Mouse (Mus musculus): ENCODE data around the gene Zfp462. TPM values are rescaled to one million over a fixed set of nuclear protein-coding genes. Genes with fewer than 3 reads are reported as not detected.

Gene Zfp462
- total and polyA plus RNA-seq, 3 experiments, result not detected

DNA sequence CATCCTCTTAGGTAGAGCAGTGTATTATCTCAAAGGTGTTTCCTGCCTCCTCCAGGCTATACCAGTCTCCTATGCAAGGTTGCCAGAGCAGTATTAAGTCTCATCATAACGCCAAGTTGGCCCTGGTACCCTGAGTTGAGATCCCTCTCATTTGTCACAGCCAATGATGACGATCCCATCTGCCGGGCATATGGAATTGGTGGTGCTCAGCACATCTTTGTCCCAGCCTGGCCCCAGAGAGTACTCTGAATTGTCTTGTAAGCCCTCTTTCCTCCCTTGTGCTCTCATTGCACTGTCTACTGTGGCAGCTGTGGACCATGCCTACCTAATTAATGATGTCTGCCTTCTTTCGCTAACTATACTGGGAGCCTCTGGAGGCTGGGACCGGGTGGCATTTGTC, 126.7 kb downstream of the Zfp462 start:
- no peaks in the 10 kb centered on the region for H3K4me1 ChIP-seq (ENCODE audit: control insufficient read depth in 1 of 2, insufficient read depth in 2 of 2)
- H3K27ac ChIP-seq (ENCODE audit: insufficient read depth, low read depth), result no peak overlapping the region
- H3K4me3 ChIP-seq (replicated peaks in 1 of 3; ENCODE audit: low read depth in 2 of 3, low read length in 2 of 3, poor library complexity in 1 of 3), result no peak overlapping the region
- H3K9ac ChIP-seq (ENCODE audit: insufficient read depth, low read depth), result no peak overlapping the region
- H3K79me2 ChIP-seq (replicated peaks; ENCODE audit: control insufficient read depth, extremely low read depth, insufficient read depth, poor library complexity, severe bottlenecking), result no peaks in the 10 kb centered on the region
- peaks cover 1% of the 10 kb centered on the region for H3K27me3 ChIP-seq (replicated peaks)
- H3K9me3 ChIP-seq (replicated peaks; ENCODE audit: low read length), result no peaks in the 10 kb centered on the region
- TF ChIP-seq RAD21 (IDR thresholded peaks at IDR 0.05; ENCODE audit: low read depth, low read length) (no peak), USF1 (IDR thresholded peaks at IDR 0.05; ENCODE audit: low read depth, low read length) (no peak), TBP (conservative IDR thresholded peaks at IDR 0.05; ENCODE audit: low read depth, low read length) (no peak), MAZ (IDR thresholded peaks at IDR 0.05; ENCODE audit: low read depth, low read length) (no peak), SMC3 (IDR thresholded peaks at IDR 0.05; ENCODE audit: low read depth, low read length) (no peak), MAFK (IDR thresholded peaks at IDR 0.05; ENCODE audit: insufficient replicate concordance, low read length) (no peak), JUND (conservative IDR thresholded peaks at IDR 0.05; ENCODE audit: low read depth, low read length) (no peak), RCOR1 (conservative IDR thresholded peaks at IDR 0.05; ENCODE audit: low read depth, low read length) (no peak), POLR2AphosphoS2 (IDR thresholded peaks at IDR 0.05; ENCODE audit: low read depth, low read length) (no peak), KAT2A (IDR thresholded peaks at IDR 0.05; ENCODE audit: insufficient replicate concordance, low read length) (no peak), IRF4 (IDR thresholded peaks at IDR 0.05; ENCODE audit: low read depth, low read length) (no peak), EP300 (IDR thresholded peaks at IDR 0.05; ENCODE audit: low read length) (no peak), ZNF384 (IDR thresholded peaks at IDR 0.05; ENCODE audit: low read depth, low read length) (no peak), ETS1 (conservative IDR thresholded peaks at IDR 0.05; ENCODE audit: low read depth, low read length) (no peak), JUN (IDR thresholded peaks at IDR 0.05; ENCODE audit: insufficient read depth, low read depth, low read length) (no peak), CHD2 (IDR thresholded peaks at IDR 0.05; ENCODE audit: low read length) (no peak), BHLHE40 (IDR thresholded peaks at IDR 0.05; ENCODE audit: low read depth, low read length) (no peak), GABPA (IDR thresholded peaks at IDR 0.05; ENCODE audit: insufficient replicate concordance, low read depth, low read length) (no peak)
- H3K4me2 ChIP-seq (ENCODE audit: insufficient read depth, low read depth, poor library complexity, severe bottlenecking), result no peak overlapping the region
- no peak for DNase-seq (ENCODE audit: extremely low read depth)
- dilution Hi-C loops (cut with MboI; ENCODE audit: extremely low pct_ligation_motif_present, extremely low pct_unique_long_range_greater_than_20kb, low sequenced_read_pairs), result no loop called here
- in situ Hi-C loops (cut with MboI; ENCODE audit: low pct_ligation_motif_present, low pct_unique_long_range_greater_than_20kb, low sequenced_read_pairs), result no loop called here
- no peaks in the 10 kb centered on the region for H3K36me3 ChIP-seq (replicated peaks in 1 of 2; ENCODE audit: control insufficient read depth in 1 of 2, insufficient read depth in 1 of 2, low read length in 1 of 2)

DNA sequence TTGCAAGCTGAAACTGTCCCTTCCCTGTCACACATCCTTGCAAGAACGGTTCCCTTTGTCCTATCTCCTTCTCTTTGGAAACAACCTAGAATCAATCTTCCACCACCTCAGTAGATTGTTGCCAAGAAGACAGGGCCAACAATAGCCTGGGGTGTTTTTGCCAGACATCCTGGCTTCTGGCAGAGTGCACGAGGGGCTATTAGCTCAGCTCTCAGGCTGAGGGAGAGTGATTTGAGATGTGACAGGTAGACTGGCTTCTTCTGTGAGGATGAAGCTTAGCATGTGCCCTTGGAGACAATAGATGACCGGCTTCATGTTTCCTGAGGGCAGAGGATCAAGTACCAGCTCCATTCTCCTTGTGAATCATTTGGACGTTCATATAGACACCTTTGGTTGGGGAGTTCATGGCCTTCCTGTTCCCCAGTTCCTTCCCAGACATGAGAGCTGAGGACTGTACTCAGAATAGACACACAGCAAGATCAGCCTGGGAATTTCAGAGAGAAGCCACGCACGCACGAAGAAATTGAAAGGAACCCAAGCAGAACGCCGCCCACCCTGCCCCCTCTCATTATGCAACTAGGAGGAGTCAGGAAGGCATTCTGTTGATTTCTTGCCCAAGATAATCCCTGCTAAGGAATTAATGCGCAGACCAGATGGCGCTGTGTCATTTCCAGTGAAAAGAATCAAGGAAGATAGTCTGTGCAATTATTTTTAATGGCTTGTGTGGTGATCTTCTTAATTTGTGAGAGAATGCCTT, 132.5 kb downstream of the Zfp462 start:
- Histone ChIP-seq H3K36me3 (replicated peaks in 1 of 2; ENCODE audit: control insufficient read depth in 1 of 2, insufficient read depth in 1 of 2, low read length in 1 of 2) (no peaks in the 10 kb centered on the region), H3K9ac (ENCODE audit: insufficient read depth, low read depth) (no peak overlapping the region), H3K4me1 (ENCODE audit: control insufficient read depth in 1 of 2, insufficient read depth in 2 of 2) (no peaks in the 10 kb centered on the region), H3K27me3 (replicated peaks) (no peaks in the 10 kb centered on the region), H3K79me2 (replicated peaks; ENCODE audit: control insufficient read depth, extremely low read depth, insufficient read depth, poor library complexity, severe bottlenecking) (no peaks in the 10 kb centered on the region), H3K27ac (ENCODE audit: insufficient read depth, low read depth) (no peak overlapping the region), H3K4me3 (replicated peaks in 1 of 3; ENCODE audit: low read depth in 2 of 3, low read length in 2 of 3, poor library complexity in 1 of 3) (no peak overlapping the region), H3K4me2 (ENCODE audit: insufficient read depth, low read depth, poor library complexity, severe bottlenecking) (no peak overlapping the region), H3K9me3 (replicated peaks; ENCODE audit: low read length) (no peaks in the 10 kb centered on the region)
- in situ Hi-C loops (cut with MboI; ENCODE audit: low pct_ligation_motif_present, low pct_unique_long_range_greater_than_20kb, low sequenced_read_pairs), result no loop called here
- dilution Hi-C loops (cut with MboI; ENCODE audit: extremely low pct_ligation_motif_present, extremely low pct_unique_long_range_greater_than_20kb, low sequenced_read_pairs), result no loop called here
- no peak for TF ChIP-seq GABPA (IDR thresholded peaks at IDR 0.05; ENCODE audit: insufficient replicate concordance, low read depth, low read length)
- no peak for TF ChIP-seq TBP (conservative IDR thresholded peaks at IDR 0.05; ENCODE audit: low read depth, low read length)
- no peak for TF ChIP-seq BHLHE40 (IDR thresholded peaks at IDR 0.05; ENCODE audit: low read depth, low read length)
- no peak for TF ChIP-seq ZMIZ1 (IDR thresholded peaks at IDR 0.05; ENCODE audit: low read depth, low read length)
- TF ChIP-seq MEF2A (IDR thresholded peaks at IDR 0.05; ENCODE audit: borderline replicate concordance, low read depth, low read length), result no peak
- TF ChIP-seq USF2 (conservative IDR thresholded peaks at IDR 0.05; ENCODE audit: low read depth, low read length), result no peak
- TF ChIP-seq POLR2AphosphoS2 (IDR thresholded peaks at IDR 0.05; ENCODE audit: low read depth, low read length), result no peak
- TF ChIP-seq POLR2A (IDR thresholded peaks at IDR 0.05; ENCODE audit: low read depth, low read length), result no peak
- TF ChIP-seq ZKSCAN1 (IDR thresholded peaks at IDR 0.05; ENCODE audit: borderline replicate concordance, low read depth, low read length), result no peak
- TF ChIP-seq EP300 (IDR thresholded peaks at IDR 0.05; ENCODE audit: low read length), result no peak
- no peak for TF ChIP-seq NRF1 (IDR thresholded peaks at IDR 0.05; ENCODE audit: low read depth, low read length)
- no peak for TF ChIP-seq JUN (IDR thresholded peaks at IDR 0.05; ENCODE audit: insufficient read depth, low read depth, low read length)
- no peak for TF ChIP-seq ETS1 (conservative IDR thresholded peaks at IDR 0.05; ENCODE audit: low read depth, low read length)
- TF ChIP-seq JUND (conservative IDR thresholded peaks at IDR 0.05; ENCODE audit: low read depth, low read length), result no peak
- no peak for TF ChIP-seq SMC3 (IDR thresholded peaks at IDR 0.05; ENCODE audit: low read depth, low read length)
- TF ChIP-seq MXI1 (IDR thresholded peaks at IDR 0.05; ENCODE audit: low read depth, low read length), result no peak
- TF ChIP-seq USF1 (IDR thresholded peaks at IDR 0.05; ENCODE audit: low read depth, low read length), result no peak
- no peak for DNase-seq (ENCODE audit: extremely low read depth)
